Mouse (Mus musculus) cerebellum, postnatal 25 days (tissue): ENCODE measurements around the gene Lamtor2.

Experiments used
- DNase-seq, 2 experiments: peaks; one replicate each; pipeline ENCODE4 v3.0.0; 2021; ENCODE audit warnings: mixed read lengths in 2 of 2

Gene Lamtor2

GRCm38 (mm10) chr3:88541622-88542401 lies 11.1 kb downstream of the Lamtor2 start:
- DNase-seq: peak; percentile 70 to 73

- DNase-seq: no peak
These were observed 12.8 kb downstream of the Lamtor2 start for GRCm38 (mm10) chr3:88540085-88540484.

- peak in 1 of 2 experiments; percentile 23 for DNase-seq
These were observed 13.5 kb downstream of the Lamtor2 start for GRCm38 (mm10) chr3:88539397-88539796.

- no peak for DNase-seq
These were observed 14.4 kb downstream of the Lamtor2 start for GRCm38 (mm10) chr3:88538271-88539145.

GRCm38 (mm10) chr3:88537146-88537545 lies 15.7 kb downstream of the Lamtor2 start:
- peak in 1 of 2 experiments; percentile 52 for DNase-seq

GRCm38 (mm10) chr3:88536103-88536930 lies 16.6 kb downstream of the Lamtor2 start:
- peak; percentile 83 to 89 for DNase-seq

GRCm38 (mm10) chr3:88535527-88535926 lies 17.3 kb downstream of the Lamtor2 start:
- no peak for DNase-seq

GRCm38 (mm10) chr3:88535005-88535404 lies 17.9 kb downstream of the Lamtor2 start:
- DNase-seq: no peak

GRCm38 (mm10) chr3:88533706-88534105 lies 19.2 kb downstream of the Lamtor2 start:
- no peak for DNase-seq

- peak in 1 of 2 experiments; percentile 46 for DNase-seq
These were observed 20.0 kb downstream of the Lamtor2 start for GRCm38 (mm10) chr3:88532689-88533511.

- DNase-seq: no peak
These were observed 20.6 kb downstream of the Lamtor2 start, which contains the start of gene Mex3a for GRCm38 (mm10) chr3:88532299-88532674. Gene Mex3a (plus strand): TSS chr3:88532395.

GRCm38 (mm10) chr3:88531348-88532298 lies 21.3 kb downstream of the Lamtor2 start:
- DNase-seq: peak; percentile 93

GRCm38 (mm10) chr3:88530082-88530864 lies 22.6 kb downstream of the Lamtor2 start:
- no peak for DNase-seq

GRCm38 (mm10) chr3:88529204-88530000 lies 23.5 kb downstream of the Lamtor2 start:
- DNase-seq: no peak

- DNase-seq: no peak
These were observed 24.2 kb downstream of the Lamtor2 start for GRCm38 (mm10) chr3:88528646-88529045.

GRCm38 (mm10) chr3:88527565-88527964 lies 25.3 kb downstream of the Lamtor2 start:
- DNase-seq: no peak

- DNase-seq: peak; percentile 86 to 92
These were observed 26.4 kb downstream of the Lamtor2 start for GRCm38 (mm10) chr3:88526157-88527131.

- DNase-seq: no peak
These were observed 27.9 kb downstream of the Lamtor2 start for GRCm38 (mm10) chr3:88525021-88525420.
